Mouse (Mus musculus) hindlimb bud, embryonic 11.5 days (tissue): ENCODE measurements around the gene Enox1.

ENCODE experiments used
- DNase-seq: peaks from one replicate; pipeline ENCODE4 v3.0.0-alpha.2; 2012; ENCODE audit warnings: low read depth, low spot score; ENCODE audit errors: extremely low spot score

Gene Enox1

DNA sequence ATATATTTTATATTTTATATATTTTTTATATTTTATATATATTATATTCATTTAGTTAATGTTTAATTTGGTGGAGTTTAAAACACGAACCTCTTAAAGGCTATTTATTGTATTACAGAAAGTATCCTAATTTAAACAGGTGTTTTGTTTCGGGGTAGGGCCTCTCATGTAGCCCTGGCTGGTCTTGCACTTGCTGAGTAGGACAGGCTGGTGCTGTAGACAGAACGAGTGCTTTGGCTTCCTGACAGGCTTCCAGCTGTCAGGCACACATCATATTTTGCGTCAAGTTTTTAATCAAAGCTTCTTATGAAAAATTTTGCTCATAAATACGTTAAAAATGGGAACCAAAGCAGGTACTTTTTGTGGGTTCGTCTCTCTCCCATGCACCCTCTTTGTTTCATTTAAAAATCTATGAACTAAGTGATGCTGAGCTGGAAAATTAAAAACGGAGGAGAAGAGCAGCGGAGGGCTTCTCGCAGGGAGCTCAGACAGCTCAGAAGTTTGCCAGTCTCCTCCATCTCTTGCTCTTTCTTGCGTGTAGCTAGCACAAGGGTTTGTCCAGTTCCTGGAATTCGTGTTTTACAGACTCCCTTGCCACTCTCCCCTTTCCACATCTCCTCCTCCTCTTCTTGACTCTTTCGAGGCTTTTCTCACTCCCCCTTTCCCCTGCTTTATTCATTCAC, 115.8 kb downstream of the Enox1 start:
- DNase-seq = no peak

DNA sequence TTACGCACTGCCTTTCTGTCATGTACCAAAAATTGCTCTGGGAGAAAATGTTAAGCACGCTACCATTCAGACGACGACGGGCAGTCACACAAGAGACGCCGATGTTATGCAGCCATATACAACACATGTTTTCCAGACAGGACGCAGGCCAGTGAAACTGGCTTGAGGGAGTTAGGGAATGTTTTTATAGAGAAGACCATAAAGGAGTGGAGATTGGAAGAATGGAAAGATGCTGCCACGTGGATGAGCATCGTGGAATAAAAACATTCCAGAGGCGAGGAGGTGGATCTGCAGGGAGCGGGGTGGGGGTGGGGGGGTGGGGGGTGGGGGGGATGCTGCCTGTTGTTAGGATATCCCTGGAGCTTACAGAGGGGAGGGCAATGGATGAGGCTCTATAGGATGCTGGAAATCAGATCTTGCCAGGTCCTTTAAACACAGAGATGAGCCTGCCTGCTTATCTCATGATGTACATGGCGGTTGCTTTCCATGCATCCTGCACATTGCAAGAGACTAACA, 116.4 kb downstream of the Enox1 start:
- DNase-seq = no peak

DNA sequence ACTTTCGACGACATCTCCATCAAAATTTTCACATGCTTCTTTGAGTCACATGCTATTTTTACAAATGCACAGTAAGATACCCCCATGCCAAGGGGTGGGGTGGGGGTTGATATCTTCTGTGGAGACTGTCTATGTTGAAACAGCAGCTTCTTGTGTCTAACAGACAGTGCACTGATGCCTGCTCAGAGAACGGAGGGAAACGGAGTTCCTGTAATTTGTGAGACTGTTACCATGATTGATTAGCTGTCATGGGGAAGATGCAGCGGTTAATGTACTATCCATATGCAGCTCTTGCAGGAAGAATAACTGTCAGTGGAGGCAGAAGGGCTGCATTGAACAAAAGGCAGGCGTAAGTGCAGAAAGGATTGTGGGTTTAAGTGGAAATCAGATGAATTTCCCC, 117.2 kb downstream of the Enox1 start:
- DNase-seq = no peak

DNA sequence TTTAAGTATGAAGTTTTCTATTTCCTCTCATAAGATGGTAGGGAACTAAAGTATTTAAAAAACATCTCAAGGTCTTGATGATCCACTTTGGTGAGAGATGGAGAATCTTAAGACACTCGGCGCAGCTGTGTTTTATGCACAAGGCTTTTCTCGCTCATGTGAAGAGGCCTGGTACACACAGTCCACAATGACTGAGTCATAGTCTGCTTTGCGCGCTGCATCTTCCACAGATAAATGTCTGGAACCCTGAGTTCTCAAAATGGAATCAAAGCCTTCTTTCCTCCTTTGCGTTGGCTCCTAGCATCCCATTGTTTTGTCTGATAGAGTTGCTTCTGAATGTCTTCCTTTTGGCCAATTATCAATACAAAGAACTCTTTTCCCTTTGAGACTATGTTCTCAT, 119.0 kb downstream of the Enox1 start:
- no peak for DNase-seq

DNA sequence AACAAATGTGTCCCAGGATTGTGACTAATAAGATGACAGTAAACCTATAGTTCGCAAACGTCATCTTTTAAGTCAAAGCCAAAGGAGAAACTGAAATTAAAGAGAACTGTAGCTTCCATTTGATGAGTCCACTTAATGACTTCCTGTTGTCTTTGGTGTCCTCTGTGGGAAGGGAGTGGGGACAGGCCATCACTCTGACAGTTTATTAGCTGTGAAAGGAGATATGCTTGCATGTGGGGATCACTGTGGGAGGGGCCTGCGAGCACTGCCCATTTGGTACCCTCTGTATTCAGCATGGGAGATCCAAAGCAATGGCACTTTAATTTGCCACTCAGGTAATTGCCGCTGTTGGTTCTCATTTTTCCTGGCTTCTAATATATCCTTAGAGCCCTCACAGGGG, 122.6 kb downstream of the Enox1 start:
- no peak for DNase-seq

DNA sequence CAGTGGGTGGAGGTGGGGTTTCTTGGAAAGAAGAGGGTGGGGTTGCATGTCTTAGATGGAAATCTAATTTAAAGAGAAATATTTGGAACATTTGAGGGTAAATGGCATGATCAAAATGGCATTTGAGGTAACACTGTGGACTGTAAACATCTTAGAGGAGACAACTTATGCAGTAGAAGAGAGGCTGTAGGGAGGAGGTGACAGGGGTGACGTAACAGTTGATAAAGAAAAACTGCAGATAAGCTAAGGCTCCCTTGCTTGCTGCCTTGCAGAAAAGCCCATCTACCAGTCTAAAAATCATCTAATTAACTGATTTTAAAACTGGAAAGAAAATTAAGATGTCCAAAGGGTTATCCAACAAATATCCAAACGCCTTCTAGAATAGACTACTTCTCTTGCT, 123.9 kb downstream of the Enox1 start:
- no peak for DNase-seq

DNA sequence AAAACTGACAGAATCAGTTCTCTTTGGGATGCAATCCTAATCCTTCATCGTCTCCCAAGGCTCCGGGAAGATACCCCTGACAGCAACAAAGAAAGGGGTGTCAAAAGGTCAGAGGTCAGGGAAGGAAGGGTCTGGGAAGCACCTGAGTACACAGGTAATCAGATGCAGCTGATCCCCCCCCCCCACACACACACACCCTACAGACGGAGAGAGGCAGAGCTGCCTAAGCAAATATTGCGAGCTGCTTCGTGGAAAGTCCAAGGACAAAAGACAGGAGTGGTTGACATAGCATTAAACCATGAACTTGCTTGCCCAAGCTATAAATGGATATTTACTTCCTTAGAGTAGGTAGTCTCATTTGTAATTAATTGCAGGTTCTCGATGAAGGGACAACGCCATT, 124.3 kb downstream of the Enox1 start:
- no peak for DNase-seq

DNA sequence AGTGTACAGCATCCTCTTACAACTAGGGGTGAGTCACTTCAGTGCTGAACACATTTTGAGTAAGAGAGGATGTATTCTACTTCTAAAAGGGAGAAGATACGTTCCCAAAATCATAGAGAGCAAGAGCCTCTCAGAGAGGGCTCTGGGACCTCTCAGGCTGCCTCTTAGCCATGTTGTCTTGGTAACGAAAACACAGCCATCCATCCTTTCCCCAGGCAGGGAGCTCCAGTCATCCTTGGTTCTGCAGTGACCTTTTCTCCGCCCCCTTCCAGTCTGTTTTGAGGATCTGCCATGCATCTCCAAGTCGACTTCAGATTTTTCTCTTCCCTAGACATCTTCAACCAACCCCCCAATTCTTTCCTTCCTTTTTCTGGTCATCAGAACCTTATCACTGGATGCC, 127.4 kb downstream of the Enox1 start:
- no peak for DNase-seq

DNA sequence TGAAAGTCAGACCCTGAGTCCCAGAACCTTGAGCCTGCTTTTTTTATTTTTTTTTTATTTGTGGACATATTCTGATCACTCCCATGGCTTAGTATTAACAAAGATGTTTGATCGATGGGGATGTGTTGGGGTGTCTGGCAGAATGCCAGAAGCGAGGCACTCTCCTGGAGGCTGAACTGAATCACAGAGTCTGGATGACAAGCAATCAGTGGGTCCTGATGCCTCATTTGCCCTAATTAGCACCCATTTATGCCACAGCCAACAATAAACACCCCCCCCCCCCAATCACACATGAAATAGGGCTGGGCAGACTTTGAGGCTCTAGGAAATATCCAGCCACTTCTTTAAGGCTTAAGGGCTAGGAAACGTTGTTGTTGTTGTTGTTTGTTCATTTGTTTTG, 128.9 kb downstream of the Enox1 start:
- DNase-seq = no peak

DNA sequence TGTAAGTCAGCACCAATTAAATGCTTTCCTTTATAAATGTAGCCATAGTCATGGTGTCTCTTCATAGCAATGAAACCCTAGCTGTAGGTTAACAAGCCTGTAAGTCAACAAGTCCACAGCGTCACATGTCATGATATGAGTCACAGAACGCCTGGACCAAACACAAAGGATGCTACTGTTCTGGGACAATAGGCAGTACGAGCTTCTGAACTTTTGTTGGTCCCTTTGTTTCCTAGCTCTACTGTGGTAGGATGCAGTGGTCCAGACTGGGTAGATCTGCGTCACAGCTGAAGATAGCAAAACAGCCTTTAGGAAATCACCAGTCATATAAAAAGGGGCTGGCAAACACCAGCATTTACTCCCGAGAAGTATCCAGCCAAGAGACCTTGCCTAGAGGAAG, 135.2 kb downstream of the Enox1 start:
- DNase-seq = no peak

DNA sequence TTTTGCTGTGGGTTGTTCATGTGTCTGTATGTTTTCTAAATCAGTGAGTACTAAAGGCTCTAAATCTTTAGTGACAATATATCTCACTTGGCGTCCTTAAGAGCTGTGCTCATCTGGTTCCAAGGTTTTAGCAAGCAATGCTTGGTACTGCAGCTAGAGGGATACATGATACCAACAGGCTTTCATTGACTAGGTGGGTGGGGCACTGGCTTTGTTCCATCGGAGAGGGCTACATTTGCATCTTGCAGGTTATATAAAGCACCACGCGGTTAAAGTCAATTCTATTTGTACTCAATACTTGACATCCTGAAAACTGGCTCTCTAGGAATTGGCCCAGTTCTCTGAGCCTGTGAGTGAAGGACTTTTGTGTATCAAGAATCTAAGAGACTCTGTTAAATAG, 140.5 kb downstream of the Enox1 start:
- no peak for DNase-seq

DNA sequence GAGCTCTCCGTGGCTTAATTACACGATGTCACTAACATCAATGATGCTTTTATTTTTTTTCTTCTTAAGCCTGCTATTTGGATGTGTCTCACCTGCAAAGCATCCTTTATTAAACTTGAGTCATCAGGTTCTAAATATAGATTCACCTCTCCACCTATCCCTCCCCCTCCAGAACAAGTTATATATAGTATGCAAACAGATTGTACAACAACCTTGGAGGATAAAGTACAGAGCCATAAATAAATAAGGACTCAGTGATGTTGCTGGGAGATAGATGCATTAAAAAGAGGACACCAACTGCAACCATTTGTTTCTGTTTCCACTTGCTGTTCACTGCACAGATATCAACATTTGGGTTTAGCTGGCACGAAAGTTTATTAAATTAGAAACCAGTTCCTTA, 141.8 kb downstream of the Enox1 start:
- no peak for DNase-seq

DNA sequence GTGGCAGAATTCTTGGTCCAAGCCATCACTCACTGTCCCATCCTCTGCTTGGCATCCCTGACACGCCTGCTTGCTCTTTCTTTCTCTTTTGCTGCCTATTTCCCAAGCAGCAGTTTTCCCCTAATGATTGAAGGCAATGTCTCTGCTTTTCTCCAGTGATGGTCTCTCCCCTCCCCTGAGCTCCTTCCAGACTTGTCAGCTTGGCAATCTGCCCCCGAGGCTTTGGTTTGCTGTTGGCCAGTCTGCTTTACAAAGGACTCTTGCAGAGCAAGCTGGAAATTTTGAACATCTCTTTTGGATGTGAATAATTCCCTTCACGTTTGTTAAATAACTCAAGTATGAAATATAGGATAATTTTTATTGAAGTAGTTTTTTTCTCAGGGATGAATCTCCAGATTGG, 153.0 kb downstream of the Enox1 start:
- no peak for DNase-seq

DNA sequence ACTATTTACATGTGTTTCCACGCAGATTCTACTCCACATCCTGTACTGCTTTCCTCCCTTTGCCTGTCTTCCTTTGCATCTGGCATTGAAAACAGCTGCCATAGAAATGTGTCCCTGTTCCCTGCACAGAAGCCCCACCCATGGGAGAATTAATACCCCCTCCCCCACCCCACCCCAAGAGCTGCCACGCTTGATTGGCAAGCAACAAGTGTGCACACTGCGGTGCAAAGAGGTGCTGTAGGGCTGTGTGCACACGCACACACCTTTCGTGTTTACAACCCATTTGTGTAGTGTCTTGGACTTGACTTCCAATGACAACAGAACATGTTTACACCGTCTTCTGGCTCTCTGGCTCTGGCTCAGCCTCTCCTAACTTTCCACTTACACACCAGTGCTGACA, 154.9 kb downstream of the Enox1 start:
- DNase-seq = no peak

DNA sequence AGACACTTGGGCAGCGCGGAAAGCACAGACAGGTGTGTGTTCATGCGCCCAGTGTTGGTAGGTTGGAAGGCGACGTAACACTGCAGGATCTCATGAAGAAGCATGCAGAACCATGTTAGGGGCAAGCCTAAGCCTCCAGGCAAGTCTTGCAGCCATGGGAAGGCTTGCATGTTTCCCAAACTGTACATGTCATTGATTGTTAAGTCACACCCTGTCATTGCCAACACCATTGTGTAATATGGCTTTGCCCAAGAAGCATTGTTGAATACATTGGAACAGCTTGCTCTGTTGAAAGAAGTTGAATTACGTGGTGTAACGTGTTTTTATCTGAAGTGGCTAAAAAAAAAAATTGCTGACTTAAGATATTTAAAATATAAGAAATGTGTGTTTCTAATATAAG, 162.8 kb downstream of the Enox1 start:
- no peak for DNase-seq

DNA sequence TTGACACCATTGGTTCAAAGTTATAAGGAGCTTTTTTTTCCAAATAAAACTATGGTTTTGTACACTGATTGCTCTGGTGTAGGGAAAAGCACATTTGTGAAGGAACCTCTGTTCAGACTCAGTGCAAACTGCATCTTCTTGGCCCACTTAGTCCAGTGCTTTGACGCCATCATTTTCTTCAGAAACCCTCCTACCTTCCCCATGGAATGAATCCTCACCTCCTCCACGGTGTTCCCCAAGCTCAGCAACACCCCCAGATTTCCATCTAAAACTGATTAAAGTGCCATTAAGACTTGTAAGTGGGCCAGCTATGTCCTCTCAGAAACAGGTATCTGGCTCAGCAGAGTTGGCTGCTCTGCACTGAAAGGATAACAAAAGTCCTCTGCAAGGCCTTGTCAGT, 167.8 kb downstream of the Enox1 start:
- DNase-seq = no peak

DNA sequence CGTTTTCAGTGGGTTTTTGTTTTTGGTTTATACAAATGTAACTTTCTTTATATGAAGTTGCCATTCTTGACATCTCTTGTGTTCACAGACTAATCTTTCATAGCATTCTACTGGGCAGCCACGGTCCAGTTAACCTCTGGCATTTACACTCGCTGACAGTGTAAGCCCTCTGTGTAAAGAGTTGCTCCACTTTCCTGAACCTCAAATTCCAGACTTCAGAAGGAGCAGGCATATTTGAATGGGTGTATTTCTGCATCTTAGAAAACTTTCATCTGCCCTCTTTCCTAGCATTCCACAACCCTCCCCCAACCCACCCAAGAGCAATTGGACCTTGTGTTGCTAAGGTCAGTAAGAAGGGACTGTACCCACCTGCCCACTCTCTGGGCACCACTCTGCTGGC, 171.1 kb downstream of the Enox1 start:
- no peak for DNase-seq

DNA sequence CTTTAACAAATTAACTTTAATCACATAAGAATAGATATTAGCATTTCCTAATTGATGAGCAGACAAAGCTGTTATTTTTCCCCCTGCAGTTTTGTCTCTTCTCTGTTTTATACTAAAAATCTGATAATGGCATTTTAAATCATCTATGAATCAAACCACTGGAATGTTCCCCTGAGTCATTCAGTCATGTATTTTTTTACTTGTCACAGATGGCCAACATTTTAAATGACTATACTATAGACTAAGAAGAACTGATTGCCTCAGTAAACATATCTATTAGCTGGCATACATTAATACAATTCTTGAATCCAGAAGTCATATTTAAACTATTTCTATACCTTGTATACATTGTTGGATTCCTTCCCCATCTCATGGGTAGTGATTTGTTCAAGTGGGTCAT, 173.2 kb downstream of the Enox1 start:
- DNase-seq = no peak

DNA sequence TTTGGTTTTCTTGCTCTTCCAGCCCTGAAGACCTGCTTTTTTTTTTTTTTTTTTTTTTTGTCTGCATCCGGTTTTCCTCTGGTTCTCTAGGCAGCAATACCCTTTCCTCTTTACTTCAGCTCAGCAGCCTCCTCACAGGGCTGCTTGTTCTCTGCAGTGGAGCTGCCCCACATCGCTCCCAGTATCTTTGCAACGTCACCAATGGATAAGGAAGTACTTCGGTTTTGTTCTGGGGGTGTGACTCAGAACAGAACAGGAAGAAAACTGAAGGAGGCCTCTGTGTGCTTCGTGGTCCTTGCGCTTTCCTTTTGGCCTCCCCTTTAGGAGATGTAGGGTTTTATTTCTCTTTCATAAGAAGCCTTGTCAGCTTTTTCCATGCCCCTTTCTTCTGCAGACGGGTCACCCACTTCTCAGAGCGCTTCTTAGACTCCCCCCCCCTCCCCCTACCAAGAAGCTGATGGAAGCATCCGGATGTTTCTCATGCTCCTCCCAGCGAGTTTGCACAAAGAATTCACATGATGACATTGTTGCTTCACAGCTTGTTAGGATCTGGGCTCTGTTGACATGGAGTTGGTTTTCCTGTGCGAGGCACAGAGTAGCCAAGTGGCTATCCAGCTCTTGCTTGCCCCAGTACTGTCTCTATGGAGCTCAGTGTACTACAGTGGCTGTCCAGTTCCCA, 187.2 kb downstream of the Enox1 start:
- no peak for DNase-seq

DNA sequence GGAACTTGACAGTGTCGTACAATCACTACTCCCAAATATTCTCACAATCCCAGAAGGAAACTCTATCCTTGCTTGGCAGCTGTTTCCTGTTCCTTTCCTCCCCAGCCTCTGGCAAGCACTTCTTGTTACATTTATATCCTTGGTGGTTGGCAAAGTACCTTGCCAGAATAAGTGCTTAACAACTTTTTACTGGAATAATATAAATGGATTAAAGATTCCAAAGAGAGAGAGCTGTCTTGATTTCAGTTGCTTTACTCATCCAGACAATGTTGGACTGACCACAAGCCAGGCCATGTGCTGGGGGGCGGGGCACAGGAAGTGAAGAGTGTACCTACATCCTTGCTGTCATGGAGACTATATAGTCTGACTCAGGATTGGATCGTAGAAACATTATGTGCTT, 189.7 kb downstream of the Enox1 start:
- no peak for DNase-seq

DNA sequence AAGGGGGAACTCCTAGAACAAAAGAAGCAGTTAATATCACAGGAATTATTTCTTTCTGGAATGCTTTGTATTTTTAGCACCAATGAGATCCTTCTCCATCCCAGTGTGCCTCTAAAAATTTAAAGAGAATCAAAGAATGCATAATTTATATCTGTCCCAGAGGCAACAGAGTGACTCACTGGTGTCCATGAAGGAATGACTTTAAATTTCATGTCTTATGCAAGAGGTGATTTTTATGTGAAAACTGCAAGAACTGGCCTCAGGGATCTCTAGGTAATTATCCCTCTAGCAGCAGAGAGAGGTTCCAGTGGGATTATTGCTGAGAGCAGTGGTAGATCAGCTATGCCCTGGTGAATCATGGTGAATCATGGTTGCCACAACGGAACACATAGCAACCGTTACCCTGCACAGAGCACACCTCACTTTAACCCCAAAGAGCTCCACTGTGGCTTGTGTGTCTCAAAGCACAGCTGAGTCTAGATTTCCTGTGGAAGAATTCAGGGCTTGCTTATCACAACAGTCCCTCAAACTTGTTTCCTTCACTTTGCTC, 195.3 kb downstream of the Enox1 start:
- DNase-seq = no peak

DNA sequence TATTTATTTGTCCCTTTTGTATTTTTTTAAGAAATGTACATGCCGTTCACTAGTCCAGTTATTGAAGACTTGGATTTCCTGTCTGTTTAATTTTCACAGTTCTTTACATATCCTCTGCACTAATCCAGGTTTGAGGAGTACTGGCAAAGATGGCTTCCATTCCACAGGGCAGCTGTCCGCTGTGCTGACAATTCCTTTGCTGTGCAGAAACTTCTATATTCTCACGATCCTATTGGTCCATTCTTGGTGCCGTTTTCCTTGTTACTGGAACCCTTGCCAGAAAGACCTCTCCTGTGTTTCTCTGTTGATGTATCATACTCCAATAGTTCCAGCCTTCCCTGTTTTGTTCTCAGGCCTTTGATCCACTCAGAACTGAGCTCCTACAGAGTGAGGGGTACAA, 206.1 kb downstream of the Enox1 start:
- no peak for DNase-seq

DNA sequence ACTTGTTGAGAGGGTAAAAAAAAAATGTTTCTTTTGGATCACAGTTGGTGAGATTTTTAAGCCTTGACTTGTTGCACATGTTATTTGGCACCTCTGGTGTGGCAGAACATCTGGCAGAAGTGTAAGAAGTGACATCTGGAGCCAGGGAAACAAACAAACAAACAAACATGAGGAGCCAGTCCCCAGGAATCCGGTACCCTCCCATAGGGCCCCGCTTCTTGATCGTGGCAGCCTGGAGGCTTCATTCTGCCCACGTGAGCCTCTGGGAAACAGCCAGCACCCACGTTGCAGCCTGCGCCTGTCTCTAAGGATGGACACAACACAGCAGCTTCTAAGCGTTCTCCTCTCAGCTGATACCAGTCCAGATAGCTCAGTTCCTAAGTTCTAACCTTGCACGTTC, 211.8 kb downstream of the Enox1 start:
- no peak for DNase-seq
